Mouse (Mus musculus) T-helper 1 cell (primary cell): ENCODE measurements around the gene Epm2a.
"Not testable (repeated sequence)": the region's sequence is repeated elsewhere in the genome, so short reads cannot be mapped to it uniquely, and the experiment has no call there.

Experiments used
- in situ Hi-C: fragments of 300-600 bp; cut with MboI, MseI; formaldehyde crosslinking; loops from one replicate; pipeline ENCODE4 v1.15.1; 2025; ENCODE audit warnings: high pct_unique_total_duplicates

Gene Epm2a

GRCm38 (mm10) chr10:11343205-11344141 is at the start of gene Epm2a:
Gene Epm2a (plus strand): TSS chr10:11343404.
- in situ Hi-C loops = loop anchor here (10.0 to 25.0 kb wide), 2 partner anchors 1099 to 1644 kb away; no protein-coding TSS in a partner anchor

- in situ Hi-C loops = no loop called here
Observed at GRCm38 (mm10) chr10:11298418-11298817, 44.8 kb upstream of the Epm2a start.

DNA sequence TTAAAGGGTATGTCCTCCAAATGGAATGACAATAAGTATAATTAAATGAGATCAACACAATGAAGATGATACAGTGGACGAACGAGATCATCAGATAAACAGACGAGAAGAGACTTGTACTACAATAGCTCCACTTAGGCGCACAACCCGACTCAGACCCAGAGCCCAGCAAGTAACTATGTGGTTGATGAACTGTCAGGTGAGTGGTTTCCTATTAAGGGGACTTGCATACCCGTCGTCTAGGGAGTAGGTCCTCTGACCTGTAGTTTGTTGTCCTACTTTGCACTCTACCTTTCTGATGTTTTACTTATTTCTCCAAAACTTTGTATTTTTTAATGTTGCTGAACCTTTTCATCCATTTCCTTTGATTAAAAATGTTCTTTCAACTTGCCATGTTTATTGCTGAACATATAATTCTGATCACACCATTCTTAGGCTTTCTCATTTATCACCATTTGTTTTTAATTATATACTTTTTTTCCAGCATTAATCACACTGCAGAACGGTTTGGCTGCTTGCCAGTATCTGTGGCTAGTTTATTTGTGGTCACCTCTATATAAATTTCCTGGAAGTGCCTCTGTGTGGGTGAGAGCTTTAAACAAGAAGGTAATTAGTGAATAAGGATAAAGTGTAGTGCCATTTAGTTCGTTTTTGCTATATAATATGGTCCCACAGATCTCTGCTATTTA is 37.7 kb upstream of the Epm2a start:
- in situ Hi-C loops = no loop called here

- in situ Hi-C loops = no loop called here
Observed at GRCm38 (mm10) chr10:11306054-11306367, 37.2 kb upstream of the Epm2a start.

GRCm38 (mm10) chr10:11309866-11310265 is 33.3 kb upstream of the Epm2a start:
- in situ Hi-C loops = no loop called here

GRCm38 (mm10) chr10:11310481-11310880 is 32.7 kb upstream of the Epm2a start:
- in situ Hi-C loops = no loop called here

- in situ Hi-C loops = not testable (repeated sequence)
Observed at GRCm38 (mm10) chr10:11317856-11318454, 25.2 kb upstream of the Epm2a start.

- in situ Hi-C loops = no loop called here
Observed at GRCm38 (mm10) chr10:11319446-11319970, 23.7 kb upstream of the Epm2a start.

- in situ Hi-C loops = no loop called here
Observed at GRCm38 (mm10) chr10:11322316-11322715, 20.9 kb upstream of the Epm2a start.

DNA sequence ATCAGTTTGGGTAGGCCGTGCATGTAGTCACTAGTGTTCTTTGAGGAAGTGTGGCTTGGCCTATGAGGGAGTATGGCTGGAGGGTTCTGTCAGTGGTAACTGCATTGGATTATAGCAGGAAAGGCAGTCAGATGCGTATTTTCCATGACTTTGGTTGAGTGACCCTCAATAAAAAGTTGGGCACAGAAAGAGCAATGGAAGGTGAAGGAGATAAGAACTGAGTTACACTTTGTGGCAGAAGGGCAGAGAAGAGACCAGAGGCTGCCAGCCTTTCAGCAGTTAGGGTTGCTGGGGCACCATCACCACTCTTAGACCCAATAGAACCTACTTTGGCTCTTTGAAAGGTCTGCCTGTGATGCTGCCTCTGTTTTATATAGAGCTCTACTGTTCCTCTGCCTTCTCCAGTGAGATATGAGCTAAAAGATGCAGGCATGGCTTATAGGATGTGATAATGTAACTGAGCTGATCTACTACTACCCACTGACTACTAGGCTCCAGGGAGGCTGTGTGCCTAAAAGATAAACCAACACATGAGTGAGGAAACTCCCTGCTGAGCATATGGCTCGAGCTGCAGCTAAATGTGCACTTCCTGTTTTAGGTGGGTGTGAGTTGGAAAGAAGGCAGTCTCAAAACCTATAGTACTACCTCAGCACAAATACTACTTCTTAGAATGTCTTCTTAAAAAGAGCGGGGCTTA is 19.9 kb upstream of the Epm2a start:
- in situ Hi-C loops = no loop called here

GRCm38 (mm10) chr10:11326526-11326925 is 16.7 kb upstream of the Epm2a start:
- in situ Hi-C loops = loop anchor here (25.0 kb wide), 1 partner anchor 1661 kb away; no protein-coding TSS in a partner anchor

GRCm38 (mm10) chr10:11344536-11345468 is 1.6 kb downstream of the Epm2a start:
- in situ Hi-C loops = loop anchor here (10.0 to 25.0 kb wide), 2 partner anchors 1100 to 1642 kb away; no protein-coding TSS in a partner anchor

- in situ Hi-C loops = not testable (repeated sequence)
Observed at GRCm38 (mm10) chr10:11350243-11350974, 7.2 kb downstream of the Epm2a start.

GRCm38 (mm10) chr10:11354609-11355008 is 11.4 kb downstream of the Epm2a start:
- in situ Hi-C loops = no loop called here

- in situ Hi-C loops = no loop called here
Observed at GRCm38 (mm10) chr10:11361985-11362692, 18.9 kb downstream of the Epm2a start.

DNA sequence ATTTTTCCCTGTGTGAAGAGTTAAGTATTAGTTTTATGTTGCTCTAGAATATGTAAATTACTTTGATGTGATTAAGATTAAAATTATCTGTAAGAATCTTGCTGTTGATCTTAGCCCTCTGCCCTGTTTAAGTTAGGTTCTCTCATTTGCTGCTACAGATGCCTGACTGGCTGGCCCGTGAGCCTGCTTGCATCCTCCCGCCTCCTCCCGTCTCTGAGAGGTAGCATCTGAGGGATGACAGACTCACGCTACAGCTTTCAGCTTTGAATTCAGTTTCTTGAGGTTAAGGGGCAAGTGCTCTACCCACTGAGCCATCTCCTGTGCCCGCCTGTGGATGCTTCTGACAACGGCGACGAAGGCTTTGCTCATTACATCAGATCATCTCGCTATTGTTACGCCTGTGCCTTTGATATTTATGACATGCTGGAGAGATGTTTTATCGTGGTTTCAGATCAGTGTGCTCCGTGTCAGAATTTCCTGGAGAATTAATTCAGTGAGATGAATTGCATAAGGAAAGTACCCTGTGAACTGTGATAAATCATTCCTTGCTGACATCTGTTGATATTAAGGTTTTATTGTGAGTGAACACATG is 19.8 kb downstream of the Epm2a start:
- in situ Hi-C loops = no loop called here

DNA sequence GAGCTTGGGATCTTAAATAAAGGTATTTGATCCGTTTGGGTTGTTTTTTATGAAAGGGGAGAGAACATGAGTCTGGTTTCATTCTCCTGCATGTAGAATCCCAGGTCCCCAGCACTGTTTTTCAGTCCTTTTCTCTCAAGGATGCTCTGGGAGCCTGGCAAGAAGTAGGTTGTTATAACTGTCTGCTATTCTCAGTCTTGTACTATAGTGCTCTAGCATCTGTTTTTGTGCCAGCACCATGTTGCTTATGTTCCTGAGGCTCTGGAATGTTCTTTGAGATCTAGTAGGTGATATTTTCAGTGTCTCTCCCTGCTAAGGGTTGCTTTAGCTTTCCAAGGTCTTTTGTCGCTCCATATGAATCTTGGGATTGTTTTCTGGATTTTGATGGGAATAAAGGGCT is 38.1 kb downstream of the Epm2a start:
- in situ Hi-C loops = no loop called here

- in situ Hi-C loops = no loop called here
Observed at GRCm38 (mm10) chr10:11410926-11411325, 67.7 kb downstream of the Epm2a start.

- in situ Hi-C loops = no loop called here
Observed at GRCm38 (mm10) chr10:11420071-11420470, 76.9 kb downstream of the Epm2a start.
